Mouse (Mus musculus): ENCODE measurements at regions not wholly inside any gene's neighbourhood (a gene's known extent, or its start where the extent isn't known, plus 50 kb on each side); places are given as distances from the start of the nearest gene placed in this dataset.
A peak's percentile ranks its signal among the peaks of the same experiment; 100 is the strongest.

- H3K9me3 ChIP-seq (ENCODE audit: control insufficient read depth, low read length), result no peaks in the 10 kb centered on the region
- ATAC-seq (ENCODE audit: low FRiP score), result no peak
- H3K27me3 ChIP-seq (ENCODE audit: control insufficient read depth, insufficient read depth, low read length), result no peaks in the 10 kb centered on the region
- no peaks in the 10 kb centered on the region for H3K4me1 ChIP-seq (replicated peaks; ENCODE audit: control insufficient read depth, insufficient read depth, low read length)
- H3K9ac ChIP-seq (ENCODE audit: low read depth, low read length), result no peak overlapping the region
- H3K27ac ChIP-seq (ENCODE audit: low read depth, low read length), result no peak overlapping the region
- no peaks in the 10 kb centered on the region for H3K36me3 ChIP-seq (ENCODE audit: control insufficient read depth, insufficient read depth, low read length)
- no peak for DNase-seq (ENCODE audit: low spot score)
- no peak overlapping the region for H3K4me3 ChIP-seq (ENCODE audit: low read depth, low read length)
- WGBS, result 94% methylated on average over 6 of the region's 6 CpGs
- no peak overlapping the region for H3K4me2 ChIP-seq (replicated peaks; ENCODE audit: low read depth, low read length)
Observed at GRCm38 (mm10) chr15:94183663-94184375, 281.4 kb downstream of the Adamts20 start.

- no peak for ATAC-seq (ENCODE audit: low FRiP score)
- no peaks in the 10 kb centered on the region for H3K36me3 ChIP-seq (ENCODE audit: control insufficient read depth, insufficient read depth, low read length)
- no peaks in the 10 kb centered on the region for H3K27me3 ChIP-seq (ENCODE audit: control insufficient read depth, insufficient read depth, low read length)
- no peak overlapping the region for H3K4me2 ChIP-seq (replicated peaks; ENCODE audit: low read depth, low read length)
- H3K9ac ChIP-seq (ENCODE audit: low read depth, low read length), result no peak overlapping the region
- 82% methylated on average over 7 of the region's 7 CpGs for WGBS
- no peaks in the 10 kb centered on the region for H3K4me1 ChIP-seq (replicated peaks; ENCODE audit: control insufficient read depth, insufficient read depth, low read length)
- no peak overlapping the region for H3K4me3 ChIP-seq (ENCODE audit: low read depth, low read length)
- H3K27ac ChIP-seq (ENCODE audit: low read depth, low read length), result no peak overlapping the region
- no peaks in the 10 kb centered on the region for H3K9me3 ChIP-seq (ENCODE audit: control insufficient read depth, low read length)
- DNase-seq (ENCODE audit: low spot score), result no peak
Observed at GRCm38 (mm10) chr15:94174083-94174482, 291.1 kb downstream of the Adamts20 start.

DNA sequence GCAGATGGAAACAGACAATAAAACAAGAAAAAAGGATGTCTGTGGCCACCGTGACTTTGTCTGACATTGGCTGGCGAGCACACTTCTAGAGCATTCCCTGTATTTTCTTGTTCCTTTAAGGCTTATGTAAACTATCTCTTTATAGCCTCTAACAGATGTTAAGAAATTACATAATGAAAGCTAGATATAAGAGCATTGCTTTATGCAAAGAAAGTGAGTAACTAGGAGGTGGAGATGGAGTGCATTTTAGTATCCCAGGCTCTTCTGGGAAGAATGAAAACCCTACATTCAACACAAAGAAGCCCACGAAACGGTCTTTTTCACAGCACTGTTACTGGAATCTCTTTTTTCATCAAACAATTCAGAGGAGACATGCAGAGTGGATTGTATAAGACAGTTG is 304.4 kb downstream of the Adamts20 start:
- 94% methylated on average over 4 of the region's 4 CpGs for WGBS
- no peak overlapping the region for H3K4me3 ChIP-seq (ENCODE audit: low read depth, low read length)
- DNase-seq (ENCODE audit: low spot score), result no peak
- H3K4me1 ChIP-seq (replicated peaks; ENCODE audit: control insufficient read depth, insufficient read depth, low read length), result no peaks in the 10 kb centered on the region
- H3K4me2 ChIP-seq (replicated peaks; ENCODE audit: low read depth, low read length), result no peak overlapping the region
- no peaks in the 10 kb centered on the region for H3K9me3 ChIP-seq (ENCODE audit: control insufficient read depth, low read length)
- H3K27me3 ChIP-seq (ENCODE audit: control insufficient read depth, insufficient read depth, low read length), result no peaks in the 10 kb centered on the region
- H3K9ac ChIP-seq (ENCODE audit: low read depth, low read length), result no peak overlapping the region
- no peak overlapping the region for H3K27ac ChIP-seq (ENCODE audit: low read depth, low read length)
- no peak for ATAC-seq (ENCODE audit: low FRiP score)
- H3K36me3 ChIP-seq (ENCODE audit: control insufficient read depth, insufficient read depth, low read length), result no peaks in the 10 kb centered on the region

- no peak for ATAC-seq (ENCODE audit: low FRiP score)
- no peak overlapping the region for H3K27ac ChIP-seq (ENCODE audit: low read depth, low read length)
- no peak overlapping the region for H3K4me2 ChIP-seq (replicated peaks; ENCODE audit: low read depth, low read length)
- H3K4me3 ChIP-seq (ENCODE audit: low read depth, low read length), result no peak overlapping the region
- no peaks in the 10 kb centered on the region for H3K9me3 ChIP-seq (ENCODE audit: control insufficient read depth, low read length)
- WGBS, result 68% methylated on average over 13 of the region's 13 CpGs
- H3K4me1 ChIP-seq (replicated peaks; ENCODE audit: control insufficient read depth, insufficient read depth, low read length), result no peaks in the 10 kb centered on the region
- no peaks in the 10 kb centered on the region for H3K36me3 ChIP-seq (ENCODE audit: control insufficient read depth, insufficient read depth, low read length)
- no peaks in the 10 kb centered on the region for H3K27me3 ChIP-seq (ENCODE audit: control insufficient read depth, insufficient read depth, low read length)
- DNase-seq (ENCODE audit: low spot score), result no peak
- no peak overlapping the region for H3K9ac ChIP-seq (ENCODE audit: low read depth, low read length)
Observed at GRCm38 (mm10) chr15:94139534-94139958, 325.7 kb downstream of the Adamts20 start.

DNA sequence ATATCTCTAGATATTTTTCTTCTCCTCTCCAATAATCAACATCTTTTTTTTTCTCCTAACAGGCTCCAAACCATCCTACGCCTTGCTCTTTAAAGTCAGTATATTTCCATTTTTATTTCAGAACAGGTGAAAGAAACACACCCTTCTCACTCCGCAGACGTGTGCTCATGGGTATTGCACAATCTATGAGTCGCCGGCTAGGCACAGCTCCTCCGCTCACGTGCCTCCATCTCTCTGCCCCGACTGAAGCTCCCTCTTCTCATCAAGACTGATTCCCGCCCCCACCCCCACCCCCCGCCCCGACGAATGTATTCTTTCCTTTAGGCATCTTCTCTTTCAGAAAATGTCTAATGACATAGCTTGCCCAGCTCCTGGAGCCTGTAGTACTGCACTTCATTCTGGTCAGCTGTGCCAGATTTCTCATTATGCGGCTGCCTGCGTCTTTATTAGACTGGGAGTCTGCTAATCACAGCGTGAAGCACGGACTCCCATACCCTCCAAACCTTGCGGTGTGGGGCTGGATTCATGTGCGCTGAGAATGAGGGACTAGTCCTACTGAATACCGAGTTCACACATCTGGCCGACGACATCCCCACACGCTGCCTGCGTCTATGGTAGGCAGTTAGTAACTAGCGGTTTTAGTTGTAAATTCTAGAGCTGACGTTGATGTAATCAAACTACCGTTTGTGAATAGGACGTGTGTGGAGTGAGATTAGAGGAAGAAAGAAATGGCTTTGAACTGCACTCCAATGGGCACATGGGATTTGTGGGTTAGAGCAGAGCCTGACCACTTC is 327.9 kb downstream of the Adamts20 start:
- Histone ChIP-seq H3K27me3 (ENCODE audit: control insufficient read depth, insufficient read depth, low read length) (no peaks in the 10 kb centered on the region), H3K9ac (ENCODE audit: low read depth, low read length) (no peak overlapping the region), H3K36me3 (ENCODE audit: control insufficient read depth, insufficient read depth, low read length) (no peaks in the 10 kb centered on the region), H3K4me3 (ENCODE audit: low read depth, low read length) (no peak overlapping the region), H3K4me2 (replicated peaks; ENCODE audit: low read depth, low read length) (no peak overlapping the region), H3K4me1 (replicated peaks; ENCODE audit: control insufficient read depth, insufficient read depth, low read length) (no peaks in the 10 kb centered on the region), H3K27ac (ENCODE audit: low read depth, low read length) (no peak overlapping the region), H3K9me3 (ENCODE audit: control insufficient read depth, low read length) (no peaks in the 10 kb centered on the region)
- 74% methylated on average over 27 of the region's 27 CpGs for WGBS
- ATAC-seq (ENCODE audit: low FRiP score), result peak; percentile 49; the same call in 1 of the 2 replicates
- peak; percentile 8 for DNase-seq (ENCODE audit: low spot score)

DNA sequence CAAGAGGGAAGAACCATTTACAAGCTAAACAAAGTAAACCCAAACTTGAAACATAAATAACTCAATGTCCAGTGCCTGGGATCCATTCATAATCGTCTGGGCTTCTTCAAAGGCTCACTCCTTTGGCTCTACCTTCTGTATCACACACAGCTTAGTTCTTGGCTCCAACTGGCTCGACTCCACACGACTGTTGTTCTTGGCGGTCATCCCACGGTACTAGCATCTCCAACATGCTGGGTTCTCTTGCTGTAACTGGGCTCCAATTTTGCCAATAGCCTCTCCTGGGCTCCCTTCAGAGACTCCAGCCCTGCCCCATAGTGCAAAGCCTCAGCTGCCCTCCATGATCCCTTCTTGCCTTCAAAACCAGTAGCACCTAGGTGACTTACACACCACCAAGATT is 352.4 kb downstream of the Adamts20 start:
- no peaks in the 10 kb centered on the region for H3K36me3 ChIP-seq (ENCODE audit: control insufficient read depth, insufficient read depth, low read length)
- H3K27ac ChIP-seq (ENCODE audit: low read depth, low read length), result no peak overlapping the region
- 84% methylated on average over 5 of the region's 5 CpGs for WGBS

GRCm38 (mm10) chr15:94107186-94107716 is 358.0 kb downstream of the Adamts20 start:
- no peak overlapping the region for H3K4me2 ChIP-seq (replicated peaks; ENCODE audit: low read depth, low read length)
- H3K27ac ChIP-seq (ENCODE audit: low read depth, low read length), result no peak overlapping the region
- H3K9me3 ChIP-seq (ENCODE audit: control insufficient read depth, low read length), result no peaks in the 10 kb centered on the region
- H3K4me3 ChIP-seq (ENCODE audit: low read depth, low read length), result no peak overlapping the region
- ATAC-seq (ENCODE audit: low FRiP score), result no peak
- 27% methylated on average over 2 of the region's 2 CpGs for WGBS
- no peaks in the 10 kb centered on the region for H3K4me1 ChIP-seq (replicated peaks; ENCODE audit: control insufficient read depth, insufficient read depth, low read length)
- H3K27me3 ChIP-seq (ENCODE audit: control insufficient read depth, insufficient read depth, low read length), result no peaks in the 10 kb centered on the region
- no peaks in the 10 kb centered on the region for H3K36me3 ChIP-seq (ENCODE audit: control insufficient read depth, insufficient read depth, low read length)
- H3K9ac ChIP-seq (ENCODE audit: low read depth, low read length), result no peak overlapping the region
- DNase-seq (ENCODE audit: low spot score), result no peak

More for the DNA sequence above, 352.4 kb downstream of the Adamts20 start:
- ATAC-seq (ENCODE audit: low FRiP score) (no peak), DNase-seq (ENCODE audit: low spot score) (no peak)
- Histone ChIP-seq H3K9ac (ENCODE audit: low read depth, low read length) (no peak overlapping the region), H3K4me2 (replicated peaks; ENCODE audit: low read depth, low read length) (no peak overlapping the region), H3K27me3 (ENCODE audit: control insufficient read depth, insufficient read depth, low read length) (no peaks in the 10 kb centered on the region), H3K4me1 (replicated peaks; ENCODE audit: control insufficient read depth, insufficient read depth, low read length) (no peaks in the 10 kb centered on the region), H3K9me3 (ENCODE audit: control insufficient read depth, low read length) (no peaks in the 10 kb centered on the region), H3K4me3 (ENCODE audit: low read depth, low read length) (no peak overlapping the region)

DNA sequence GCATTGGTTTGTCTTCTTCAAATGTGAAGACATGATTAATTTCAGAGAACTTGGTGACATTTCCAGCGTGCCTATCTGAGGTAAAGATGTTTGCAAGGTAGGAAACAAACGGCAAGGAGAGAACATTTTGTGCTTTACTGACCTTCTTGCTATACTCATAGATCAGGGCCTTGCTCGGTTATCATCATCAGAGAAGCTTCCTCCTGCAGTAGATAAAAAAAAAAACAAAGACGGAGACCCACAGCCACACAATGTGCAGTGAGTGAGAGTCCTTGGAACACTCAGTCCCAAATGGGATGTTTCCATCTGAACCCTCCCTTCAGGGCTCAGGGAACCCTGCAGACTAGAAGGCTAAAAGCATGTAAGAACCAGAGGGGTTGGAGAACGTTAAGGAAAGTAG is 374.6 kb downstream of the Adamts20 start:
- H3K4me2 ChIP-seq (replicated peaks; ENCODE audit: low read depth, low read length), result no peak overlapping the region
- H3K36me3 ChIP-seq (ENCODE audit: control insufficient read depth, insufficient read depth, low read length), result no peaks in the 10 kb centered on the region
- WGBS, result 89% methylated on average over 5 of the region's 5 CpGs
- no peak overlapping the region for H3K4me3 ChIP-seq (ENCODE audit: low read depth, low read length)
- no peak overlapping the region for H3K27ac ChIP-seq (ENCODE audit: low read depth, low read length)
- no peak for DNase-seq (ENCODE audit: low spot score)
- no peaks in the 10 kb centered on the region for H3K9me3 ChIP-seq (ENCODE audit: control insufficient read depth, low read length)
- ATAC-seq (ENCODE audit: low FRiP score), result no peak
- no peak overlapping the region for H3K9ac ChIP-seq (ENCODE audit: low read depth, low read length)
- no peaks in the 10 kb centered on the region for H3K4me1 ChIP-seq (replicated peaks; ENCODE audit: control insufficient read depth, insufficient read depth, low read length)
- H3K27me3 ChIP-seq (ENCODE audit: control insufficient read depth, insufficient read depth, low read length), result no peaks in the 10 kb centered on the region
